Mouse (Mus musculus) macrophage (primary cell): ENCODE data around the gene Taar1. TPM values are rescaled to one million over a fixed set of nuclear protein-coding genes. Genes with fewer than 3 reads are reported as not detected.

Experiments used
- H3K27ac ChIP-seq: fragments of 350-480 bp; formaldehyde crosslinking; 2 replicates; pipeline ENCODE4 v1.9.0; 2021
- H3K36me3 ChIP-seq: fragments of 350-480 bp; formaldehyde crosslinking; 2 replicates; pipeline ENCODE4 v1.9.0; 2021; ENCODE audit errors: inconsistent target
- H3K4me3 ChIP-seq: fragments of 350-480 bp; formaldehyde crosslinking; 2 replicates; pipeline ENCODE4 v1.9.0; 2021; ENCODE audit errors: inconsistent target
- H3K79me2 ChIP-seq: fragments of 350-480 bp; formaldehyde crosslinking; 2 replicates; pipeline ENCODE4 v1.9.0; 2021; ENCODE audit errors: inconsistent target
- WGBS: methylation state at CpG from one replicate; pipeline ENCODE4 v1.1.7; 2026; ENCODE audit warnings: inconsistent platforms; ENCODE audit not compliant: missing documents; 5-methylcytosine and 5-hydroxymethylcytosine counted together
- polyA plus RNA-seq: library from polyadenylated mRNA; stranded (reverse); fragments of 250-400 nt; gene quantifications from 3 replicates; pipeline ENCODE4 v1.2.4, GENCODE M21; 2018; ENCODE audit warnings: inconsistent platforms

Gene Taar1
- polyA plus RNA-seq, 1 experiment from 2014 or later = not detected

GRCm38 (mm10) chr10:23949508-23950005, 29.4 kb downstream of the Taar1 start, which contains the start of gene Taar3:
Taar3 (plus strand) TSS chr10:23949558.
- Histone ChIP-seq H3K4me3 (no peak within 1 kb of the TSS), H3K36me3 (no peaks in the 10 kb centered on the region), H3K27ac (no peak within 1 kb of the TSS), H3K79me2 (no peaks in the 10 kb centered on the region)
- WGBS = 92% methylated on average over 16 of the region's 16 CpGs

- Histone ChIP-seq H3K4me3 (no peak overlapping the region), H3K27ac (no peak overlapping the region), H3K36me3 (no peaks in the 10 kb centered on the region), H3K79me2 (no peaks in the 10 kb centered on the region)
- WGBS = 87% methylated on average over 6 of the region's 6 CpGs
Measured at GRCm38 (mm10) chr10:23951714-23952113, 31.6 kb downstream of the Taar1 start.

- Histone ChIP-seq H3K79me2 (no peaks in the 10 kb centered on the region), H3K27ac (no peak overlapping the region), H3K4me3 (no peak overlapping the region), H3K36me3 (no peaks in the 10 kb centered on the region)
- WGBS = 89% methylated on average over 3 of the region's 3 CpGs
Measured at GRCm38 (mm10) chr10:23959071-23959470, 38.9 kb downstream of the Taar1 start.

- Histone ChIP-seq H3K36me3 (no peaks in the 10 kb centered on the region), H3K4me3 (no peak within 1 kb of the TSS), H3K79me2 (no peaks in the 10 kb centered on the region), H3K27ac (no peak within 1 kb of the TSS)
- WGBS = 66% methylated on average over 13 of the region's 13 CpGs
Measured at GRCm38 (mm10) chr10:23960444-23960915, 40.3 kb downstream of the Taar1 start, which contains the start of gene Taar4. Taar4 (plus strand) TSS chr10:23960494.

DNA sequence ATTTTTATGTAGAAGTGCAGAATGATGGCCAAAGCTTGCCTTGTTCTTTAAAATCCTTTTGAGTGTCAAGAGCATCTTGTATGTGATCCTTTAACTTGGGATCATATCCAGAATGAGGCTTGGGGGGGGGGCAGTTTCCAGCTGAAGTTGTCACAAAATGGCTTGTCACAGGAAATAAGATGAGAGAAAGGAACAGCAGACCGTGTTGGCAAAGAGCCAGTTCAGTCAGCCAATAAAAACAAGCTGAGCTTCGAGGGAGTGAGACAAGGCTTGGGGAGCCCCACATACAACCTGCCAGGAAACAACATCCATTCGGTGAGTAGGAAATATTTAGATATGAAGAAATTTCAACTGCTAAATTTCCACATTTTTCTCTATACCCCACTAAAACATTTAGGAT, 43.3 kb downstream of the Taar1 start:
- Histone ChIP-seq H3K36me3 (no peaks in the 10 kb centered on the region), H3K4me3 (no peak overlapping the region), H3K79me2 (no peaks in the 10 kb centered on the region), H3K27ac (no peak overlapping the region)
- 77% methylated on average over 3 of the region's 3 CpGs for WGBS

DNA sequence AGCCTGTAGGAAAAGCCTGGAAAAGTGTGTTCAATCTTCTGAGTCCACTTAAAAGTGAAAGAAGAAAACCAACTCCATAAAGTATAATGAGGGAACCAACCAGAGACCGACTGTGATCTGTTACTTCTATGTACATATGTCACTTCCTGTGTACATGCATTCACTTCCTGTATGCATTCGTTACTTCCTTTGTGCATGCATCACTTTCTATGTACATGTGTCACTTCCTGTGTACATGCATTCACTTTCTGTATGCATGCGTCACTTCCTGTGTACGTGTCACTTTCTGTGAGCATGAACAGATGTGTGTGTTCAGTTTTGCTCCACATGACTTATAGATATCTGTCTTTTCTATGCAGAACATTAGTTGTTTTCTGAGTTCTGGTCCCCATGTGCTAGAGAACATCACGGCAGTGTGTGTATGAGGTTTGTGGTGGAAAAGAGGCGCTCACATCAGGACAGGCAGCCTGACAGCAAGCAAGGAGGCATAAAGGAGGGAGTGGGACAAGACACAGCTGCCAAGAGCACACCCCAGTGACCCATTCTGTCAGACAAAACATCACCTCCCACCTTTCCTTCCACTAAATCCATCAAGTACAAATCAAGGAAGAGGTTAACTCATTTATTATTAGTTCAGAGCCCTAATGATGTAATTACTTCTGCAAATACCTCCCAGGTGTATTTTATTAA, 44.9 kb downstream of the Taar1 start:
- H3K27ac ChIP-seq = no peak overlapping the region
- no peak overlapping the region for H3K4me3 ChIP-seq
- H3K36me3 ChIP-seq = no peaks in the 10 kb centered on the region
- 80% methylated on average over 6 of the region's 6 CpGs for WGBS
- H3K79me2 ChIP-seq = no peaks in the 10 kb centered on the region

- H3K36me3 ChIP-seq = no peaks in the 10 kb centered on the region
- no peak within 1 kb of the TSS for H3K4me3 ChIP-seq
- no peak within 1 kb of the TSS for H3K27ac ChIP-seq
- H3K79me2 ChIP-seq = no peaks in the 10 kb centered on the region
- 81% methylated on average over 11 of the region's 11 CpGs for WGBS
Measured at GRCm38 (mm10) chr10:23970656-23971165, 50.6 kb downstream of the Taar1 start, which contains the start of gene Taar5. Taar5 (plus strand) TSS chr10:23970706.

Other genes with a start within 250 kb of the Taar1 start
- gene Rps12, start 133.1 kb upstream of the Taar1 start, polyA plus RNA-seq = 762 to 2,105 TPM (median 1,911 TPM) in 3 replicates
- gene Slc18b1, start 123.4 kb upstream of the Taar1 start, polyA plus RNA-seq = 1.3 to 1.5 TPM (median 1.4 TPM) in 3 replicates
- 0.67 to 5.3 TPM (median 1.7 TPM) in 3 replicates for gene Vnn3, start 68.9 kb upstream of the Taar1 start, polyA plus RNA-seq
- not detected in 3 replicates for gene Vnn1, start 25.7 kb upstream of the Taar1 start, polyA plus RNA-seq
- not detected in 3 replicates for gene Taar2, start 18.2 kb downstream of the Taar1 start, polyA plus RNA-seq
- gene Taar3, start 29.2 kb downstream of the Taar1 start, polyA plus RNA-seq = not detected in 3 replicates
- not detected in 3 replicates for gene Taar4, start 40.1 kb downstream of the Taar1 start, polyA plus RNA-seq
- gene Taar5, start 50.4 kb downstream of the Taar1 start, polyA plus RNA-seq = not detected in 3 replicates
- gene Taar6, start 65.3 kb downstream of the Taar1 start, polyA plus RNA-seq = not detected in 3 replicates
- gene Taar7a, start 73.1 kb downstream of the Taar1 start, polyA plus RNA-seq = not detected in 3 replicates
- gene Taar7b, start 79.6 kb downstream of the Taar1 start, polyA plus RNA-seq = not detected in 3 replicates
- not detected in 3 replicates for gene Taar7d, start 106.9 kb downstream of the Taar1 start, polyA plus RNA-seq
- gene Taar7e, start 117.3 kb downstream of the Taar1 start, polyA plus RNA-seq = not detected in 3 replicates
- not detected in 3 replicates for gene Taar7f, start 129.2 kb downstream of the Taar1 start, polyA plus RNA-seq
- not detected in 3 replicates for gene Taar8a, start 156.1 kb downstream of the Taar1 start, polyA plus RNA-seq
- gene Taar8b, start 171.9 kb downstream of the Taar1 start, polyA plus RNA-seq = not detected in 3 replicates
- not detected in 3 replicates for gene Taar8c, start 181.6 kb downstream of the Taar1 start, polyA plus RNA-seq
- not detected in 3 replicates for gene Taar9, start 189.2 kb downstream of the Taar1 start, polyA plus RNA-seq
- gene Stx7, start 228.9 kb downstream of the Taar1 start, polyA plus RNA-seq = 163 to 202 TPM (median 186 TPM) in 3 replicates